Mouse (Mus musculus) ES-Bruce4 (cell line): ENCODE data around the gene Ppm1g. TPM values are rescaled to one million over a fixed set of nuclear protein-coding genes. Genes with fewer than 3 reads are reported as not detected.

Experiments
- H3K27ac ChIP-seq: 2 replicates; pipeline ENCODE4 v1.5.1; 2012; ENCODE audit warnings: low read length, inconsistent platforms; ENCODE audit not compliant: insufficient read depth
- H3K27me3 ChIP-seq: 2 replicates; pipeline ENCODE4 v1.6.1; 2012; ENCODE audit warnings: mild to moderate bottlenecking, low read length, inconsistent platforms; ENCODE audit not compliant: control insufficient read depth, poor library complexity, insufficient read depth, severe bottlenecking
- H3K36me3 ChIP-seq: 2 replicates; pipeline ENCODE4 v1.6.1; 2012; ENCODE audit warnings: inconsistent platforms, mild to moderate bottlenecking, low read length, moderate library complexity; ENCODE audit not compliant: control insufficient read depth, poor library complexity, insufficient read depth, severe bottlenecking
- H3K4me1 ChIP-seq: one replicate; pipeline ENCODE4 v1.8.1; 2011; ENCODE audit warnings: low read length; ENCODE audit not compliant: control insufficient read depth, insufficient read depth
- H3K4me3 ChIP-seq: 2 replicates; pipeline ENCODE4 v1.5.1; 2011; ENCODE audit warnings: low read depth, mild to moderate bottlenecking, low read length
- H3K9ac ChIP-seq: 2 replicates; pipeline ENCODE4 v1.6.1; 2012; ENCODE audit warnings: low read depth, mild to moderate bottlenecking, inconsistent platforms; ENCODE audit not compliant: poor library complexity, severe bottlenecking
- H3K9me3 ChIP-seq: replicated peaks from 2 replicates; pipeline ENCODE4 v1.6.1; 2012; ENCODE audit warnings: mild to moderate bottlenecking, low read length, inconsistent platforms; ENCODE audit not compliant: control insufficient read depth, poor library complexity, insufficient read depth, severe bottlenecking
- CTCF ChIP-seq: IDR thresholded peaks from one replicate; pipeline ENCODE4 v1.8.1; 2011; ENCODE audit warnings: low read depth, low read length
- EP300 ChIP-seq: IDR thresholded peaks from 2 replicates; pipeline ENCODE4 v1.6.1; 2011; ENCODE audit warnings: low read depth, low read length; ENCODE audit not compliant: insufficient read depth
- POLR2A ChIP-seq: IDR thresholded peaks from one replicate; pipeline ENCODE4 v1.8.1; 2011; ENCODE audit warnings: low read length; ENCODE audit not compliant: insufficient read depth
- polyA plus RNA-seq: library from polyadenylated mRNA; stranded (reverse); fragments of >200 nt; gene quantifications from 2 replicates; pipeline ENCODE4 v1.2.4, GENCODE M21; 2011; ENCODE audit warnings: low read depth; ENCODE audit not compliant: missing spikeins, insufficient read depth, insufficient read length

Gene Ppm1g
- polyA plus RNA-seq, 1 experiment, result 225 TPM

DNA sequence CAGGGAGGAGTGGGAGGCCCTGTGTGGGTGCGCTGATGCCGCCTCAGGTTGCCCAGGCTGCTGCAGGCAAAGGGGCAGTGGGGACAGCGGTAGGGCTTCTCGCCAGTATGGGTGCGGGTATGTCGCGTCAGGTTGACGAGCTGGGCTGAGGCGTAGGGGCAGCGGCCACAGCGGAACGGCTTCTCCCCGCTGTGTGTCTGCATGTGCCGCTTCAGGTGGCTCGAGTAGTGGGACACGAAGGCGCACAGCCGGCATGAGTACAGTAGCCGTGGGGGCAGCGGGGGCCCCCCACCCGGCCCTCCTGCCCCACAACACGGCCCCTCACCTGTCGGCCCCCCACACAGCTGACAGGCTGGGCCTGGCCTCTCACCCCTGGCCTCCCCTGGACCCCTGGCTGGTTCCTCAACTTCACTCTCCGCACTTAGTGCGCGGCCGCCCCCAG lies 20.1 kb downstream of the Ppm1g start:
- Histone ChIP-seq H3K9ac (peak overlapping the region; percentile 45; the same call in 1 of the 2 replicates), H3K27ac (no peak overlapping the region), H3K4me1 (no peaks in the 10 kb centered on the region), H3K27me3 (no peaks in the 10 kb centered on the region), H3K4me3 (peak overlapping the region; percentile 13), H3K9me3 (no peaks in the 10 kb centered on the region), H3K36me3 (peaks cover 58% of the 10 kb centered on the region)
- no peak for TF ChIP-seq EP300
- no peak for TF ChIP-seq CTCF

DNA sequence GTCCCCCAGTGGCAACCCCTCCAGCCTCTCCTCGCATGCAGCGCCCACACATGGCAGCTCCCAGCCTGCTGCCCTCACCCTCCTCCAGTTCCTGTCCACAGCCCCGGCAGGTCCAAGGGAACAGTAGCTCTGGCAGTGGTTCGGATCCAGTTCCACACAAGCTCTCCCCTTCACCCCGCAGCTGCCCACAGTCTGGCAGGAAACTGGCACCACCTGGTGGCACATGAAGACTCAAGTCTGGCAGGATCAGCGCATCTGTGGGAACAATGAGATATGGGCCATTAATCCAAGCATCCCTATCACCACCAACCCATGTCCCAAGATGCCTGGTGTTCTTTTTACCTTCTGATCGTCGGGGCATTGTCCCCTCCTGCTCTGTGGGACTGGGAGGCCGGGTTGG lies 20.6 kb downstream of the Ppm1g start:
- H3K4me3 ChIP-seq, result peak overlapping the region; percentile 13
- no peaks in the 10 kb centered on the region for H3K27me3 ChIP-seq
- no peak overlapping the region for H3K27ac ChIP-seq
- peak overlapping the region; percentile 45; the same call in 1 of the 2 replicates for H3K9ac ChIP-seq
- H3K36me3 ChIP-seq, result peaks cover 55% of the 10 kb centered on the region
- no peaks in the 10 kb centered on the region for H3K9me3 ChIP-seq
- TF ChIP-seq EP300 (no peak), POLR2A (no peak), CTCF (peak; percentile 8)
- no peaks in the 10 kb centered on the region for H3K4me1 ChIP-seq

DNA sequence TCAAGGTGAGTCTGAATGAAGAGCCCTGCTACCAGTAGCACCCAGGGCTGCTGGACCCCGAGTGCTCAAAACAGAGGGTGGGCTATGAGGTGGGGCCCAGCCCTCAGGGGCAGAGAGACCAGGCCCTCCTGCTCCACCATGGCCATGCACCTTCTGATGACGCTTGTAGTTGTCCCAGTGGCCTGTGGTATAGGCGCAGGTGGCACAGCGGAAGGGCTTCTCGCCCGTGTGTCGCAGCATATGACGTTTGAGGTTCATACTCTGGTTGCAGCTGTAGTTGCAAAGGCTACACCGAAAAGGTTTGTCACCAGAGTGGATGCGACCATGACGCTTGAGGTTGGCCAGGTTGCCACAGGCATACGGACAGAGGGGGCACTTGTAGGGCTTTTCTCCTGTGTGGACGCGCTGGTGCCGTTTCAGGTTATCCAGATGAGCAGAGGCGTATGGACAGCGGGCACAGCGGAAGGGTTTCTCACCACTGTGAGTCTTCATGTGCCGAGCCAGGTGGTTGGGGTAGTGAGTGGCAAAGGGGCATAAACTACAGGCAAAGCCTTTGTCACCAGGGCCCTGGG lies 21.1 kb downstream of the Ppm1g start:
- Histone ChIP-seq H3K9ac (no peak overlapping the region), H3K27me3 (no peaks in the 10 kb centered on the region), H3K9me3 (no peaks in the 10 kb centered on the region), H3K36me3 (peaks cover 51% of the 10 kb centered on the region), H3K4me3 (no peak overlapping the region), H3K27ac (no peak overlapping the region), H3K4me1 (no peaks in the 10 kb centered on the region)
- TF ChIP-seq EP300 (no peak), POLR2A (no peak), CTCF (no peak)

DNA sequence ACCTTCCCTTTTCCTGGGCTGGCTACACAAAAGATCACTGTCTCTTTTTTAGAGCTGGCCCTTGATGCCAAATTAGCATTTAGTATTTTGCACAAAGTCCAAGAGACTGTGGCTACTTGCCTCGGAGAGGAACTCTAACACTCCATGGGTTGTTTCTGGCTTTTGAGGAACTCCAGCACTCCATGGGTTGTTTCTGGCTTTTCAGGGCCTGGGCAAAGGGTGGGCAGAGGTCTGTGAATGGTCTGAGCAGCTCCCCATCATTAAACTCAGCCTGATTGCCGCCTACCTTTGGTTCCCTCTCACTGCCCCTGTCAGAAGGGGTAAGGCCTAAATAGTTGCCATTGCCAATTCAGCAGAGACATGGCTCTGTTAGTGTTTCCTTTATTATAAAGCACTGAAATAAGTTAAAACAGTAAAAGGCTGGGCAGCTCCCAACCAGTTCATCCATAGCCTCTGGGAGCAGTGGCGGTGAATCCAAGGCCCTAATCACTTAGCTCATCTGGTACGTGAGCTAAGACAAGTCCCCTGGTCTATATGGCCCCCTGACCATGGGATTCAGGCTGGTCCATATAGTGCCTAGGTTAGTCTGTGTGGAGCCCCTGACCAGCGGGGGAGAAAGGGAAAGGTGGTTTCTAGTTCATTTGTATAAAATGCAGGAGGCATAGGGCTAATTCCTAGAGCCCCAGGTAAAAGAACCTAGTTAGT lies 21.7 kb downstream of the Ppm1g start:
- TF ChIP-seq POLR2A (no peak), CTCF (no peak), EP300 (no peak)
- H3K27me3 ChIP-seq, result no peaks in the 10 kb centered on the region
- H3K27ac ChIP-seq, result no peak overlapping the region
- H3K4me1 ChIP-seq, result no peaks in the 10 kb centered on the region
- H3K4me3 ChIP-seq, result no peak overlapping the region
- H3K36me3 ChIP-seq, result peaks cover 50% of the 10 kb centered on the region
- H3K9ac ChIP-seq, result no peak overlapping the region
- no peaks in the 10 kb centered on the region for H3K9me3 ChIP-seq

DNA sequence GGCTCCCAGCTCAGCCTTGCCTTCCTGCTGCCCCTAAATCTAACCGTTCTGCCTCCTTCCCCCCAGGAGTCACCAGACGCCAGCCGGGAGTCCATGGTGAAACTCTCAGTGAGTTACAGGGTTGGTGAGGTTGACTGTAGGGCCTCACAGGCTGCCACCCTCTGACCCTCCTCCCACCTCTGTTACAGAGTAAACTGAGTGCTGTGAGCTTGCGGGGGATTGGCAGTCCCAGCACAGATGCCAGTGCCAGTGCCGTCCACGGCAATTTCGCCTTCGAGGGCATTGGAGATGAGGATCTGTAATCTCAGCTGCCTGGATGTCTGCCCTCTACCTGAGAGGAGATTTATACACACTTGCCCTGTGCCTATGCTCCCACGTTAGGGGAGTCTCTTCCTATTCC lies 22.3 kb downstream of the Ppm1g start:
- TF ChIP-seq EP300 (no peak), POLR2A (no peak)
- Histone ChIP-seq H3K4me1 (no peaks in the 10 kb centered on the region), H3K36me3 (peaks cover 46% of the 10 kb centered on the region), H3K9me3 (no peaks in the 10 kb centered on the region), H3K27me3 (no peaks in the 10 kb centered on the region), H3K27ac (no peak overlapping the region), H3K9ac (no peak overlapping the region), H3K4me3 (no peak overlapping the region)

DNA sequence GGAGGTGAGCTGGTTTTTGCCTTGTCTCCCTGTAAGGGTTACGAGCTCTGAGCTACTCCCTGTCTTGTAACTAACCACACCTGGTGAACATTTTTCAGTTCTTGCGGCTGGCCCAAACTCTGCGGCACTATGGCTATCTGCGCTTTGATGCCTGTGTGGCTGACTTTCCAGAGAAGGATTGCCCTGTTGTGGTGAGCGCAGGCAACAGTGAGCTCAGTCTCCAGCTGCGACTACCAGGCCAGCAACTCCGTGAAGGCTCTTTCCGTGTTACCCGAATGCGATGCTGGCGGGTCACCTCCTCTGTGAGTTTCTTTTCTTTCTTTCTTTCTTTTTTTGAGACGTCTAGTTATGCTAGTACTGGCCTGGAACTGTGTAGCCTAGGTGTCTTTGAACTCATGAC lies 23.4 kb downstream of the Ppm1g start:
- H3K9me3 ChIP-seq, result no peaks in the 10 kb centered on the region
- no peak overlapping the region for H3K9ac ChIP-seq
- no peaks in the 10 kb centered on the region for H3K4me1 ChIP-seq
- H3K36me3 ChIP-seq, result peaks cover 44% of the 10 kb centered on the region
- no peak overlapping the region for H3K4me3 ChIP-seq
- TF ChIP-seq POLR2A (no peak), CTCF (no peak), EP300 (no peak)
- no peaks in the 10 kb centered on the region for H3K27me3 ChIP-seq
- no peak overlapping the region for H3K27ac ChIP-seq
